Mouse (Mus musculus) spleen, embryonic (tissue): ENCODE results near the gene Mfng.

ENCODE experiments used
- CTCF ChIA-PET: fragments of 350-600 bp; sonication (Branson Sonifier 250); formaldehyde crosslinking; loops from one replicate; lab custom pipeline; 2022; lab: Charles Lee

Gene Mfng

GRCm38 (mm10) chr15:78788042-78788441 lies 14.8 kb upstream of the Mfng start:
- CTCF ChIA-PET, result no interaction called here

- CTCF ChIA-PET, result no interaction called here
Observed at GRCm38 (mm10) chr15:78787287-78787856, 14.1 kb upstream of the Mfng start.

GRCm38 (mm10) chr15:78786411-78786818 lies 13.1 kb upstream of the Mfng start:
- CTCF ChIA-PET, result no interaction called here

GRCm38 (mm10) chr15:78785961-78786360 lies 12.7 kb upstream of the Mfng start:
- CTCF ChIA-PET, result no interaction called here

GRCm38 (mm10) chr15:78785258-78785657 lies 12.0 kb upstream of the Mfng start:
- CTCF ChIA-PET, result no interaction called here

- CTCF ChIA-PET, result no interaction called here
Observed at GRCm38 (mm10) chr15:78784520-78784919, 11.2 kb upstream of the Mfng start.

- CTCF ChIA-PET, result interaction anchor here (0.7 kb wide), 1 partner anchor 21 kb away, joined by 4 read pairs; no protein-coding TSS in a partner anchor
Observed at GRCm38 (mm10) chr15:78782348-78783103, 9.3 kb upstream of the Mfng start.

- CTCF ChIA-PET, result no interaction called here
Observed at GRCm38 (mm10) chr15:78780908-78781307, 7.6 kb upstream of the Mfng start.

- CTCF ChIA-PET, result no interaction called here
Observed at GRCm38 (mm10) chr15:78780359-78780758, 7.1 kb upstream of the Mfng start.

- CTCF ChIA-PET, result no interaction called here
Observed at GRCm38 (mm10) chr15:78779690-78780089, 6.4 kb upstream of the Mfng start.

- CTCF ChIA-PET, result no interaction called here
Observed at GRCm38 (mm10) chr15:78779253-78779652, 6.0 kb upstream of the Mfng start.

- CTCF ChIA-PET, result interaction anchor here (0.6 to 0.9 kb wide), 3 partner anchors 35 to 298 kb away, joined by 3 to 14 read pairs (median 3); no protein-coding TSS in a partner anchor
Observed at GRCm38 (mm10) chr15:78778077-78778870, 5.0 kb upstream of the Mfng start.

GRCm38 (mm10) chr15:78772856-78773255 lies 419 bp downstream of the Mfng start:
- CTCF ChIA-PET, result no interaction called here

- CTCF ChIA-PET, result no interaction called here
Observed at GRCm38 (mm10) chr15:78772368-78772763, 909 bp downstream of the Mfng start.

- CTCF ChIA-PET, result interaction anchor here (0.5 kb wide), 1 partner anchor 169 kb away, joined by 3 read pairs; no protein-coding TSS in a partner anchor
Observed at GRCm38 (mm10) chr15:78771531-78772367, 1.5 kb downstream of the Mfng start.

GRCm38 (mm10) chr15:78770983-78771355 lies 2.3 kb downstream of the Mfng start:
- CTCF ChIA-PET, result interaction anchor here (0.5 kb wide), 1 partner anchor 168 kb away, joined by 3 read pairs; no protein-coding TSS in a partner anchor

GRCm38 (mm10) chr15:78770234-78770982 lies 2.9 kb downstream of the Mfng start:
- CTCF ChIA-PET, result no interaction called here

GRCm38 (mm10) chr15:78769064-78769463 lies 4.2 kb downstream of the Mfng start:
- CTCF ChIA-PET, result interaction anchor here (0.6 kb wide), 4 partner anchors 183 to 1363 kb away, joined by 3 to 4 read pairs (median 4); no protein-coding TSS in a partner anchor

GRCm38 (mm10) chr15:78763704-78764103 lies 9.6 kb downstream of the Mfng start:
- CTCF ChIA-PET, result no interaction called here

GRCm38 (mm10) chr15:78763210-78763609 lies 10.1 kb downstream of the Mfng start:
- CTCF ChIA-PET, result no interaction called here
